In genomic region chr19:53890781-53891251, GRCm38 (mm10) we compare ENCODE assay signal across 9 mouse cellular contexts. TPM values are rescaled to one million over a fixed set of nuclear protein-coding genes. Genes with fewer than 3 reads are reported as not detected.
A peak's percentile ranks its signal among the peaks of the same experiment; 100 is the strongest.
DNase-seq lines count a peak whose midpoint lies in the region; ATAC-seq lines count a peak whose summit lies in the region.
"Had no signal": no experiment of that assay in that cellular context is flagged by ENCODE, and none has a peak within 500 bp of the region (broad histone marks: within the 10 kb centered on the region; RNA-seq: fewer than 3 reads in every experiment).

No protein-coding gene starts in this region.

- ATAC-seq in inflammation-experienced regulatory T-cells, adult 6 months: peak; percentile 69
- no peak for ATAC-seq in midbrain, embryonic 11.5 days (ENCODE audit: low FRiP score)

- H3K4me1 ChIP-seq in midbrain, embryonic 11.5 days (ENCODE audit: control insufficient read depth, insufficient read depth, low read length): no peaks in the 10 kb centered on the region

- H3K4me3 ChIP-seq in midbrain, embryonic 11.5 days (ENCODE audit: low read depth, low read length): no peak overlapping the region
- H3K4me3 ChIP-seq: midbrain, embryonic 12.5 days had no signal

- DNase-seq in retina, embryonic 14.5 days (ENCODE audit: low spot score): peak; percentile 4
- no peak for DNase-seq in retina, postnatal 1 day
- peak; percentile 68 for DNase-seq in lung, postnatal 25 days (ENCODE audit: low spot score)
- peak; percentile 86 for DNase-seq in yolk sac, embryonic 10.5 days (ENCODE audit: low spot score)
- DNase-seq in layer of hippocampus, adult 18-20 months (ENCODE audit: low spot score in 2 of 2): no peak
- no peak for DNase-seq in midbrain, embryonic 11.5 days (ENCODE audit: low spot score, missing footprints)
- DNase-seq in right cerebral cortex, postnatal 14 days: no peak

- no peak overlapping the region for H3K27ac ChIP-seq in midbrain, embryonic 11.5 days (ENCODE audit: low read depth, low read length)
- H3K27ac ChIP-seq: midbrain, embryonic 12.5 days had no signal

- H3K36me3 ChIP-seq in midbrain, embryonic 11.5 days (ENCODE audit: control insufficient read depth, insufficient read depth, low read length): no peaks in the 10 kb centered on the region
- H3K36me3 ChIP-seq: midbrain, embryonic 12.5 days had no signal

- H3K4me2 ChIP-seq in midbrain, embryonic 11.5 days: no peak overlapping the region
- H3K4me2 ChIP-seq: midbrain, embryonic 12.5 days had no signal

- no peaks in the 10 kb centered on the region for H3K27me3 ChIP-seq in midbrain, embryonic 11.5 days (ENCODE audit: control insufficient read depth, insufficient read depth, low read length)
- H3K27me3 ChIP-seq: midbrain, embryonic 12.5 days had no signal

- no peak overlapping the region for H3K9ac ChIP-seq in midbrain, embryonic 11.5 days (ENCODE audit: low read length)
- H3K9ac ChIP-seq: midbrain, embryonic 12.5 days had no signal

- WGBS in midbrain, embryonic 11.5 days: 64% methylated on average over 5 of the region's 5 CpGs

- no peaks in the 10 kb centered on the region for H3K9me3 ChIP-seq in midbrain, embryonic 11.5 days (ENCODE audit: control insufficient read depth, low read length)
- H3K9me3 ChIP-seq: midbrain, embryonic 12.5 days had no signal

RNA-seq across cellular contexts. Expression of gene Pdcd4, which starts 1.2 kb away (rescaled TPM):
- 100 to 1,000 TPM; 405 to 678 (median 450) TPM for polyA plus RNA-seq in inflammation-experienced regulatory T-cells, adult 6 months (2017; shearing (Covaris generic))
- total RNA-seq in layer of hippocampus, adult 18-20 months (2021): 100 to 1,000 TPM; 118 to 123 TPM
- polyA plus RNA-seq in midbrain, embryonic 11.5 days (2014; fragmentation: Nextera tagmentation; extraction: Ambion mirVana): 61.9 and 65.7 TPM in 2 replicates

RNA-seq across cellular contexts. Expression of gene Shoc2, which starts 53.3 kb away (rescaled TPM):
- polyA plus RNA-seq in inflammation-experienced regulatory T-cells, adult 6 months (2017; shearing (Covaris generic)): 10 to 100 TPM; 74.2 to 76.2 (median 74.6) TPM
- 10 to 100 TPM; 46.3 to 51.5 TPM for total RNA-seq in layer of hippocampus, adult 18-20 months (2021)
- polyA plus RNA-seq in midbrain, embryonic 11.5 days (2014; fragmentation: Nextera tagmentation; extraction: Ambion mirVana): 78.6 and 88.5 TPM in 2 replicates

RNA-seq across cellular contexts. Expression of gene Bbip1, which starts 53.6 kb away (rescaled TPM):
- polyA plus RNA-seq in inflammation-experienced regulatory T-cells, adult 6 months (2017; shearing (Covaris generic)): 100 to 1,000 TPM; 120 to 123 (median 121) TPM
- total RNA-seq in layer of hippocampus, adult 18-20 months (2021): 10 to 100 TPM; 46.4 to 49.1 TPM
- polyA plus RNA-seq in midbrain, embryonic 11.5 days (2014; fragmentation: Nextera tagmentation; extraction: Ambion mirVana): 147 and 148 TPM in 2 replicates

Comparison
In these comparisons a context has a peak if more than half of its experiments do, and no peak if none do; other contexts are left out.
1. DNase-seq: peak in retina, embryonic 14.5 days (single experiment), lung, postnatal 25 days (single experiment) and yolk sac, embryonic 10.5 days (single experiment); none in retina, postnatal 1 day (single experiment), layer of hippocampus, adult 18-20 months (0 of 2), midbrain, embryonic 11.5 days (single experiment) and right cerebral cortex, postnatal 14 days (single experiment).